Mouse (Mus musculus) lung, adult 2 months (tissue): ENCODE data around the gene AW011738.

Experiments used
- CTCF ChIP-seq: fragments of 200-500 bp; IDR thresholded peaks from 2 replicates; pipeline ENCODE4 v1.5.1; 2011; ENCODE audit warnings: mild to moderate bottlenecking, low read length, control low read depth; ENCODE audit not compliant: insufficient read depth
- POLR2A ChIP-seq: fragments of 200-500 bp; IDR thresholded peaks from 2 replicates; pipeline ENCODE4 v1.6.1; 2011; ENCODE audit warnings: low read depth, mild to moderate bottlenecking, control low read depth, low read length, borderline replicate concordance; ENCODE audit errors: extremely low read depth

DNA sequence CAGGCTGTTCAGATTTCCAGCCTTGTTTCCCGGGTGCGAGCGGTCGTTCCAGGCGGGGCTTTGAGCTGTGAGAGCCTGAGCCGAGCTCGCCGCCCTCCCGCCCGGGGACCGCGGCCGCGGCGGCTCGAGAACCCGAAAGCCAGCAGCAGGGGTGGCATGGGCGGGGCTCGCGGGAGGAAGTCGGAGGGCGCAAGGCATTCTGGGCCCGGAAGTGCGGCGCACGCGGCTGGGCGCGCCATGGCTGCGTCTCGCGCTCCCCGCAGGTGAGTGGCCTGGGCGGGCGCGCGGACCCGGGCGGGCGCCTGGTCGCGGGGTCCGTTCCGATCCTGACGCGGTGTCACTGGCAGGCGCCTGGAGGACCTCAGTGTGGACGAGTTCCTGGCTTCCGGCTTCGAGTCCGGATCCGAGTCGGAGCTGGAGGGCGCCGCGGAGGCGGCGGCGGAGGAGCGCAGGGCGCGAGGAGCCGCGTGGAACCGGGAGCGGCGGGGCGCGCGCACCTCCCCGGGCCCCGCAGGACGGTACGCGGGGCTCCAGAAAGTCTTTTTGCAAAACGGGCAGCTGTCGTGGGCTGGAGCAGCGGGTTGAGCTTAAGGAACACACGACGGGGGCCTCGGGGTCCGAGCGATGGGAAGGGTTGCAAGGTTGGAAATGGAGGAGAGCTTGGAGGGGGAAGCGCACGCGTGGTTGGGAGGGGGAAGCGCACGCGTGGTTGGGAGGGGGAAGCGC lies 32.9 kb downstream of the AW011738 start, which contains the start of gene Noc2l:
- no peak for TF ChIP-seq CTCF
- peak; percentile 76; the same call in 1 of the 2 replicates for TF ChIP-seq POLR2A
